Mouse (Mus musculus): Measurements from ENCODE around the gene Hmbs. TPM values are rescaled to one million over a fixed set of nuclear protein-coding genes. Genes with fewer than 3 reads are reported as not detected.
A peak's percentile ranks its signal among the peaks of the same experiment; 100 is the strongest.
"Not testable (repeated sequence)": the region's sequence is repeated elsewhere in the genome, so short reads cannot be mapped to it uniquely, and the experiment has no call there.

Gene Hmbs
- total RNA-seq, 2 experiments from 2014 or later = 24.2 to 25.5 TPM

DNA sequence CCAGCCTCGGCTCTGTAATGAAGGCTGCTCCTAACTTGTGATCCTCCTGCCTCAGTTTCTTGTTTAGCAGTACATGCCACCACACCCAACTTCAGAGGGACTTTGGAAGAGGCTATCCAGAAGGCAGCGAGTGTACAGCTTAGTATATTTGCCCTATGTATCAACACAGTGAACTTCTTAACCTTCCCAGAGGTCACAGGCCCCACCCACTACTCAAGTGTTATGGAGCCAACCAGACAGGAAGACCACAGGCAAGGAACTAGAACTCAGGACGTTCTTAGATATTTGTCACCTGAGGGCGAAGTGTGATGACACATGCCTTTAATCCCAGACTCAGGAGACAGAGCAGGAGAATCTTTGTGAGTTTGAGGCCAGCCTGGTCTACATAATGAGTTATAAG lies 3.6 kb upstream of the Hmbs start:
- DNase-seq = no peak
- intact Hi-C loops (cut with DNase I; ENCODE audit: low total_unique reads) = no loop called here

DNA sequence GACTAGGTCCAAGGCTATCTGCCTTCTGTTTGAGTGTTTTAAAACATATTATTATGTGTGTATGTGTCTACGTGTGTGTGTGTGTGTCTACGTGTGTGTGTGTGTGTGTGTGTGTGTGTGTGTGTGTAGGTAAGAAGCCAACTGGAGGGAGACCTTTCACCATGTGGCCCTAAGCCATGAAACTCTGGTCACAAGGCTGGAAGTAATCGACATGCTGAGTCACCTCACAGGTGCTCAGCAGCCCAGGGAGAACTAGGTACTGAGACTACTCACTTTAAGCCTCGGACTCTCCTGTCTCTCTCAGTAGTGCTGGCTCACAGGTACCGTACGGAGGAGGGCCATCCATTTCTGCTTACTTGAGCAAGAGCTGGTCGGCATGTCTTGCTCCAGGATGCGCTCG lies 3.1 kb upstream of the Hmbs start:
- no peak for DNase-seq
- intact Hi-C loops (cut with DNase I; ENCODE audit: low total_unique reads) = no loop called here

- DNase-seq = no peak
- intact Hi-C loops (cut with DNase I; ENCODE audit: low total_unique reads) = no loop called here
Observed at GRCm38 (mm10) chr9:44345570-44346433, 1.8 kb upstream of the Hmbs start.

- intact Hi-C loops (cut with DNase I; ENCODE audit: low total_unique reads) = no loop called here
- no peak for DNase-seq
Observed at GRCm38 (mm10) chr9:44343290-44343689, 738 bp downstream of the Hmbs start.

- no peak for DNase-seq
- intact Hi-C loops (cut with DNase I; ENCODE audit: low total_unique reads) = no loop called here
Observed at GRCm38 (mm10) chr9:44342605-44343004, 1.4 kb downstream of the Hmbs start.

DNA sequence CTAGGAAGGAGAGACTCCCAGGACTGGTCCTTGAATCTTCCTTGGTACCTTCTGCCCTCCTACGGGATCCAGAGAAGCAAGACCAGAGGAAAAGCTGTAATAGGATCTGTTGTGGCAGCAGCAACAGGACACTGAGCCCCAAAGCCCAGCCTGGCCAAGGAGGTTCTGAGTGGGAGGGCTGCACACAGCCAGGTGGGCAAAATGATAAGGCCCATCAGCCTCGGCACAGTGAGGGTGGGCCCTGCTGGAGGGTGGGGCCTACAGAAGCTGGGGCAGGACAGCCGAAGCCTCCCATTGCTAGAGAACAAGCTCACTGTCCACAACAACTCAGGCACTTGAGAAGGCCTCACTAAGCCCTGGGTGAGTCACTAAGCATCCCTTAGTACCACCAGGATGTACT lies 1.9 kb downstream of the Hmbs start:
- intact Hi-C loops (cut with DNase I; ENCODE audit: low total_unique reads) = no loop called here
- DNase-seq = no peak

- DNase-seq = no peak
- intact Hi-C loops (cut with DNase I; ENCODE audit: low total_unique reads) = no loop called here
Observed at GRCm38 (mm10) chr9:44341487-44341886, 2.5 kb downstream of the Hmbs start.

DNA sequence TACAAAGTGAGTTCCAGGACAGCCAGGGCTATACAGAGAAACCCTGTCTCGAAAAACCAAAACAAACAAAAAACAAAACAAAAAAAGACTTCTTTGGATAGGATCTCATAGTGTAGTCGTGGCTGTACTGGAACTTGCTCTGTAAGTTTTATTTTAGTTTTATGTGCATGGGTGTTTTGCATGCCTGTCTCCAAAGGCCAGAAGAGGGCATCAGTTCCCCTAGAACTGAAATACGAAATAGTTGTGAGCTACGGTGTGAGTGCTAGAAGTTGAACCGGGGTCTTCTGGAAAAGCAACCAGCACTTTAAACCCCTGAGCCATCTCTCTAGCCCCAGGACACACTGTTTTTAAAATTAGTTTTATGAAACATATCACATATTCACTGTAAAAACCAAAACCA lies 5.5 kb downstream of the Hmbs start:
- DNase-seq = no peak
- intact Hi-C loops (cut with DNase I; ENCODE audit: low total_unique reads) = no loop called here

DNA sequence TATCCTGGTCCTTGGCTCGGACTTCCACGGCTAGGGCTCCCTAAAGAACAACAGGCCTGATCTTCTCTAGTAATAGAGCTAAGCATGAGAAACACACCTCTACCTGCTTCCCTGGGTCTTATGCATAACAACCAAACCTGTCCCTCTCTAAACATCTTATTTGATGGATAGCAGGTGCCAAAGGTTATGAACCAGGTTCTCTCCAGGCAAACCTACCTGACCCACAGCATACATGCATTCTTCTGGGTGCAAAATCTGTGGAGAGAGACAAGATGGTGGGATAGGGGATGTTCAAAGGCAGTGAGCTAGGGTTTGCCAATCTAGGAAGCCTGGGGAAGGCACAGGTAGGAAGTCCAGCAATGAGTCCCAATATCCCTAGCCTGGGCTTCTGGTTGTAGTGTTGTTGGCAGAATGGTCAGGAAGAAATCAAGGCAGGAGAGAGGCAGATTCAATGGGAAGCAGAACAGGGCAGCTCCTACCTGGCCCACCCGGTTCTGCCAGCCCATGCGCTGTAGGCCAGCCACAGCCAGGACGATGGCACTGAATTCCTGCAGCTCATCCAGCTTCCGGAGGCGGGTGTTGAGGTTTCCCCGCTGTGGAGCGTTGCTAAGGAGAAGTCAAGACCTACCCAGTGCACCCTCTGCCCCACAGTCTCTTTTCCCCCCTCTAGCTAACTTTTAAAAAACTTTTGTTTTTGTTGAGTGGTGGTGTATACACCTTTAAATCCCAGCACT lies 6.4 kb downstream of the Hmbs start:
- intact Hi-C loops (cut with DNase I; ENCODE audit: low total_unique reads) = no loop called here
- DNase-seq = no peak

GRCm38 (mm10) chr9:44336964-44337363 lies 7.1 kb downstream of the Hmbs start:
- DNase-seq = no peak
- intact Hi-C loops (cut with DNase I; ENCODE audit: low total_unique reads) = no loop called here

- intact Hi-C loops (cut with DNase I; ENCODE audit: low total_unique reads); DNase-seq: not testable (repeated sequence)
Observed at GRCm38 (mm10) chr9:44336513-44336912, 7.5 kb downstream of the Hmbs start.

- DNase-seq = no peak
- intact Hi-C loops (cut with DNase I; ENCODE audit: low total_unique reads) = no loop called here
Observed at GRCm38 (mm10) chr9:44336093-44336406, 8.0 kb downstream of the Hmbs start.

GRCm38 (mm10) chr9:44335331-44336092 lies 8.5 kb downstream of the Hmbs start:
- DNase-seq = peak; percentile 53
- intact Hi-C loops (cut with DNase I; ENCODE audit: low total_unique reads) = no loop called here

DNA sequence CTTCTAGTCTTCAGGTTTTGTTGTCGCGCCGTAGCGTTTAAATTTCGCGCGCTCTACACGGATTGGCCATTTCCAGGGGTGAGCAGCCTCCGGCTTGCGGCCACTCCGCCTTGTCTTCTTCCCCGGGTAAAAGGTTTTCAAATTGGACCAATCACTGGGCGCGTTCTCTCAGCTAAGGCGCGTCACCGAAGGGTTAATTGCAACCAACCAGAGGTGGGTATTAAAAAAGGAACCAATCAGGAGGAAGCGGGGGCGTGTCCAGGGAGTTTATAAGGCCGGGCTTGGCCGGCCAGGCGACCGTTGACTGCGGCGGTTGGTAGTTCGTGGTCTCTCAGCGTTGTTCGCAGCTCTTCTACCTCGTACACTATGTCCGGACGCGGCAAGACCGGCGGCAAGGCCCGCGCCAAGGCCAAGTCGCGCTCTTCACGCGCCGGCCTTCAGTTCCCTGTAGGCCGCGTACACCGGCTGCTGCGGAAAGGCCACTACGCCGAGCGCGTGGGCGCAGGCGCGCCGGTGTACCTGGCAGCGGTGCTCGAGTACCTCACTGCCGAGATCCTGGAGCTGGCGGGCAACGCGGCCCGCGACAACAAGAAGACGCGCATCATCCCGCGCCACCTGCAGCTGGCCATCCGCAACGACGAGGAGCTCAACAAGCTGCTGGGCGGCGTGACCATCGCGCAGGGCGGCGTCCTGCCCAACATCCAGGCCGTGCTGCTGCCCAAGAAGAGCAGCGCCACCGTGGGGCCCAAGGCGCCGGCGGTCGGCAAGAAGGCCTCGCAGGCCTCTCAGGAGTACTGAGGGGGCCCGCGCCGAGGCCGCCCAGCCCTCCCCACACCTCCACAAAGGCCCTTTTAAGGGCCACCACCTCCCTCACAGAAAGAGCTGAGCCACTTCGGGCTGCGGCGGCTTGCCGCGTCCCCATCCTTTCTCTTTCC lies 9.4 kb downstream of the Hmbs start, which contains the start of gene H2afx:
TSS of gene H2afx (plus strand) at position 299 of the 935 bp plus-strand sequence.
- peak; percentile 96 for DNase-seq
- intact Hi-C loops (cut with DNase I; ENCODE audit: low total_unique reads) = loop anchor here (5.0 kb wide), 1 partner anchor 37 kb away; no protein-coding TSS in a partner anchor

DNA sequence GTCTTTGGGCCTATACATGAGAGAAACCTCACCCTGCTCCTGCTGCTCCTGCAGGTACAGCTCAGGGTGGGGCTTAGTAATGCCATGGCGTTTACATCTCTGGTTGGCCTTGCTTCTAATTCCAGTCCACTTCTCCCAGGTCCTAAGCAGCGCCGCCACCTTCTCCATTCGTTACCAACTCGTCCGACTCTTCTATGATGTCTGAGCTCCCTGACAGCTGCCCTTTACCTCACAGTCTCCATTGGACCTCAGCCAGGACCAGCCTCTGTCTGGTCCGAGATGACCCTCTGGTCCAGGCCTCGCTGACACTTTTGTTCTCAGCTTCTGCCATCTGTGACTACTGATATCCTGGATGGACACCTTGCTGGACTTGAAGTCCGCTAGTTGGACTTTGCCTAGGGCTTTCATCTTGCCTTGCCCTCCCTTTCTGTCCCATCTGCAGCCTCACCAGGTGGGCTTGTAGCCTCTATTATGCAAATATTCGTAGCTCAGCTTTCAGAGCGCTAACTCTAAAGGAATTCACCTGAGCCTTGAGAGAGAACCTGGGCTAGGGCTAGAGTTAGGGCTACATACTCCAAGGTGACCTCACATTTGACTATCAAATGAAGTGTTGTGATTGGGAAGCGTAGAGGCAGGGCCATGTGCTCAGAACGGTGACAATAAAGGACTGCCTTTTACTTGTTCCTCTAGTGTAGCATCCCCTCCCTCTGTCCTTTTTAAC lies 10.9 kb downstream of the Hmbs start:
- DNase-seq = no peak
- intact Hi-C loops (cut with DNase I; ENCODE audit: low total_unique reads) = loop anchor here (5.0 kb wide), 1 partner anchor 36 kb away; no protein-coding TSS in a partner anchor

GRCm38 (mm10) chr9:44330736-44331135 lies 13.3 kb downstream of the Hmbs start:
- intact Hi-C loops (cut with DNase I; ENCODE audit: low total_unique reads) = loop anchor here (5.0 kb wide), 1 partner anchor 33 kb away; no protein-coding TSS in a partner anchor
- DNase-seq = no peak

- no peak for DNase-seq
- intact Hi-C loops (cut with DNase I; ENCODE audit: low total_unique reads) = no loop called here
Observed at GRCm38 (mm10) chr9:44327926-44328325, 16.1 kb downstream of the Hmbs start.

GRCm38 (mm10) chr9:44327064-44327711 lies 16.8 kb downstream of the Hmbs start:
- intact Hi-C loops (cut with DNase I; ENCODE audit: low total_unique reads) = no loop called here
- DNase-seq = no peak

All from gastrocnemius, postnatal 14 days (tissue).